Mouse (Mus musculus): ENCODE results near the gene 9930022D16Rik. TPM values are rescaled to one million over a fixed set of nuclear protein-coding genes. Genes with fewer than 3 reads are reported as not detected.

The 9930022D16Rik gene
- polyA plus RNA-seq, 1 experiment from 2014 or later, result not detected

GRCm38 (mm10) chr11:109389046-109389445 is 24.7 kb upstream of the 9930022D16Rik start:
- peaks cover 16% of the 10 kb centered on the region for H3K36me3 ChIP-seq
- H3K27ac ChIP-seq (replicated peaks), result no peak overlapping the region
- DNase-seq (ENCODE audit: low spot score), result no peak
- 92% methylated on average over 5 of the region's 5 CpGs for WGBS
- H3K4me1 ChIP-seq, result peaks cover 13% of the 10 kb centered on the region
- H3K27me3 ChIP-seq (ENCODE audit: low read depth, poor library complexity, severe bottlenecking), result no peaks in the 10 kb centered on the region
- H3K9me3 ChIP-seq (replicated peaks), result no peaks in the 10 kb centered on the region
- H3K4me3 ChIP-seq, result no peak overlapping the region

GRCm38 (mm10) chr11:109391200-109391599 is 22.5 kb upstream of the 9930022D16Rik start:
- H3K4me3 ChIP-seq, result no peak overlapping the region
- H3K4me1 ChIP-seq, result peaks cover 13% of the 10 kb centered on the region
- 88% methylated on average over 7 of the region's 7 CpGs for WGBS
- no peaks in the 10 kb centered on the region for H3K27me3 ChIP-seq (ENCODE audit: low read depth, poor library complexity, severe bottlenecking)
- no peaks in the 10 kb centered on the region for H3K9me3 ChIP-seq (replicated peaks)
- peaks cover 35% of the 10 kb centered on the region for H3K36me3 ChIP-seq
- DNase-seq (ENCODE audit: low spot score), result no peak
- no peak overlapping the region for H3K27ac ChIP-seq (replicated peaks)

GRCm38 (mm10) chr11:109391760-109392159 is 22.0 kb upstream of the 9930022D16Rik start:
- no peak overlapping the region for H3K27ac ChIP-seq (replicated peaks)
- WGBS, result 61% methylated on average over 7 of the region's 7 CpGs
- DNase-seq (ENCODE audit: low spot score), result no peak
- H3K27me3 ChIP-seq (ENCODE audit: low read depth, poor library complexity, severe bottlenecking), result no peaks in the 10 kb centered on the region
- peaks cover 13% of the 10 kb centered on the region for H3K4me1 ChIP-seq
- no peaks in the 10 kb centered on the region for H3K9me3 ChIP-seq (replicated peaks)
- no peak overlapping the region for H3K4me3 ChIP-seq
- H3K36me3 ChIP-seq, result peaks cover 41% of the 10 kb centered on the region

GRCm38 (mm10) chr11:109392601-109393000 is 21.1 kb upstream of the 9930022D16Rik start:
- Histone ChIP-seq H3K9me3 (replicated peaks) (no peaks in the 10 kb centered on the region), H3K4me3 (no peak overlapping the region), H3K36me3 (peaks cover 49% of the 10 kb centered on the region), H3K4me1 (peaks cover 13% of the 10 kb centered on the region), H3K27ac (replicated peaks) (no peak overlapping the region), H3K27me3 (ENCODE audit: low read depth, poor library complexity, severe bottlenecking) (no peaks in the 10 kb centered on the region)
- WGBS, result 88% methylated on average over 9 of the region's 9 CpGs
- DNase-seq (ENCODE audit: low spot score), result no peak

- Histone ChIP-seq H3K36me3 (peaks cover 66% of the 10 kb centered on the region), H3K27ac (replicated peaks) (no peak overlapping the region), H3K27me3 (ENCODE audit: low read depth, poor library complexity, severe bottlenecking) (no peaks in the 10 kb centered on the region), H3K9me3 (replicated peaks) (no peaks in the 10 kb centered on the region), H3K4me3 (no peak overlapping the region), H3K4me1 (peaks cover 13% of the 10 kb centered on the region)
- 91% methylated on average over 9 of the region's 9 CpGs for WGBS
- DNase-seq (ENCODE audit: low spot score), result no peak
Observed at GRCm38 (mm10) chr11:109394758-109395157, 19.0 kb upstream of the 9930022D16Rik start.

- no peak for DNase-seq (ENCODE audit: low spot score)
- 94% methylated on average over 9 of the region's 9 CpGs for WGBS
- Histone ChIP-seq H3K27me3 (ENCODE audit: low read depth, poor library complexity, severe bottlenecking) (no peaks in the 10 kb centered on the region), H3K4me3 (no peak overlapping the region), H3K27ac (replicated peaks) (no peak overlapping the region), H3K36me3 (peaks cover 71% of the 10 kb centered on the region), H3K9me3 (replicated peaks) (no peaks in the 10 kb centered on the region), H3K4me1 (peaks cover 13% of the 10 kb centered on the region)
Observed at GRCm38 (mm10) chr11:109395291-109395690, 18.4 kb upstream of the 9930022D16Rik start.

- no peaks in the 10 kb centered on the region for H3K9me3 ChIP-seq (replicated peaks)
- no peak overlapping the region for H3K27ac ChIP-seq (replicated peaks)
- no peak overlapping the region for H3K4me3 ChIP-seq
- H3K36me3 ChIP-seq, result 0 out of 2 replicates have a peak, but pooled peaks cover 1% of the 10 kb centered on the region
- H3K4me1 ChIP-seq, result no peaks in the 10 kb centered on the region
- no peaks in the 10 kb centered on the region for H3K27me3 ChIP-seq (ENCODE audit: low read depth, poor library complexity, severe bottlenecking)
- no peak for DNase-seq (ENCODE audit: low spot score)
- 88% methylated on average over 5 of the region's 5 CpGs for WGBS
Observed at GRCm38 (mm10) chr11:109406431-109406830, 7.3 kb upstream of the 9930022D16Rik start.

- H3K27ac ChIP-seq (replicated peaks), result no peak overlapping the region
Observed at GRCm38 (mm10) chr11:109410197-109410980, 3.3 kb upstream of the 9930022D16Rik start.

GRCm38 (mm10) chr11:109414802-109415201 is 1.1 kb downstream of the 9930022D16Rik start:
- peaks cover 1% of the 10 kb centered on the region; the same call in 1 of the 2 replicates for H3K4me1 ChIP-seq
- no peak overlapping the region for H3K27ac ChIP-seq (replicated peaks)
- no peaks in the 10 kb centered on the region for H3K36me3 ChIP-seq
- DNase-seq (ENCODE audit: low spot score), result no peak
- no peaks in the 10 kb centered on the region for H3K9me3 ChIP-seq (replicated peaks)
- no peaks in the 10 kb centered on the region for H3K27me3 ChIP-seq (ENCODE audit: low read depth, poor library complexity, severe bottlenecking)
- H3K4me3 ChIP-seq, result no peak overlapping the region
- 89% methylated on average over 5 of the region's 5 CpGs for WGBS

More at GRCm38 (mm10) chr11:109410197-109410980, 3.3 kb upstream of the 9930022D16Rik start:
- Histone ChIP-seq H3K4me3 (no peak overlapping the region), H3K4me1 (no peaks in the 10 kb centered on the region), H3K9me3 (replicated peaks) (no peaks in the 10 kb centered on the region), H3K27me3 (ENCODE audit: low read depth, poor library complexity, severe bottlenecking) (no peaks in the 10 kb centered on the region), H3K36me3 (no peaks in the 10 kb centered on the region)
- 93% methylated on average over 15 of the region's 15 CpGs for WGBS
- DNase-seq (ENCODE audit: low spot score), result no peak

GRCm38 (mm10) chr11:109416709-109417420 is 3.1 kb downstream of the 9930022D16Rik start:
- no peaks in the 10 kb centered on the region for H3K36me3 ChIP-seq
- no peak for DNase-seq (ENCODE audit: low spot score)

GRCm38 (mm10) chr11:109417472-109418040 is 3.8 kb downstream of the 9930022D16Rik start:
- no peak overlapping the region for H3K27ac ChIP-seq (replicated peaks)
- no peaks in the 10 kb centered on the region for H3K36me3 ChIP-seq
- no peak for DNase-seq (ENCODE audit: low spot score)
- no peaks in the 10 kb centered on the region for H3K27me3 ChIP-seq (ENCODE audit: low read depth, poor library complexity, severe bottlenecking)
- H3K4me3 ChIP-seq, result no peak overlapping the region
- H3K9me3 ChIP-seq (replicated peaks), result peaks cover 5% of the 10 kb centered on the region; the same call in 1 of the 2 replicates
- H3K4me1 ChIP-seq, result peaks cover 5% of the 10 kb centered on the region; the same call in 1 of the 2 replicates
- WGBS, result 88% methylated on average over 9 of the region's 9 CpGs

More at GRCm38 (mm10) chr11:109416709-109417420, 3.1 kb downstream of the 9930022D16Rik start:
- no peak overlapping the region for H3K27ac ChIP-seq (replicated peaks)
- H3K27me3 ChIP-seq (ENCODE audit: low read depth, poor library complexity, severe bottlenecking), result no peaks in the 10 kb centered on the region
- peaks cover 5% of the 10 kb centered on the region; the same call in 1 of the 2 replicates for H3K4me1 ChIP-seq
- H3K4me3 ChIP-seq, result no peak overlapping the region
- no peaks in the 10 kb centered on the region for H3K9me3 ChIP-seq (replicated peaks)
- 91% methylated on average over 8 of the region's 8 CpGs for whole genome bisulfite sequencing

GRCm38 (mm10) chr11:109419461-109419860 is 5.7 kb downstream of the 9930022D16Rik start:
- Histone ChIP-seq H3K27ac (replicated peaks) (no peak overlapping the region), H3K27me3 (ENCODE audit: low read depth, poor library complexity, severe bottlenecking) (no peaks in the 10 kb centered on the region), H3K4me3 (no peak overlapping the region), H3K4me1 (peaks cover 5% of the 10 kb centered on the region; the same call in 1 of the 2 replicates), H3K36me3 (no peaks in the 10 kb centered on the region), H3K9me3 (replicated peaks) (peaks cover 5% of the 10 kb centered on the region; the same call in 1 of the 2 replicates)
- WGBS, result 56% methylated on average over 4 of the region's 4 CpGs
- DNase-seq (ENCODE audit: low spot score), result no peak
